Mouse (Mus musculus): ENCODE data around the gene Flnc.

The Flnc gene

DNA sequence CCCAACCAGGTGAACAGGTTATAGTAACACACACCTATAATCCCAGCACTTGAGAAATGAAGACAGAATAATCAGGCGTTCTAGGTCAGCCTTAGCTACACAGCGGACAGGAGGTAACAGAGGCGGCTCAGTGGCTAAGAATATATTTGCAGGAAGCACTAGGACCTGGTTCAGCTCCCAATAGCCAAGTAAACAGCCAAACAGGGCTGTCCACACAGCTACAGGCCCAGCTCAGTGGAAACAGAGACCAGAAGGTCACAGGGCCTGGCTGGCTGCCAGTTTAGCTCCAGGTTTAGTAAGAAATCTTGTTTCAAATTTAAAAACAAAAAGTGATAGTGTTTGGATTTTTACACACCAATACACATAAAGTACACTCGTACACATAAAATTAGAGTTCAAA is 61.0 kb downstream of the Flnc start:
- no peak for DNase-seq

DNA sequence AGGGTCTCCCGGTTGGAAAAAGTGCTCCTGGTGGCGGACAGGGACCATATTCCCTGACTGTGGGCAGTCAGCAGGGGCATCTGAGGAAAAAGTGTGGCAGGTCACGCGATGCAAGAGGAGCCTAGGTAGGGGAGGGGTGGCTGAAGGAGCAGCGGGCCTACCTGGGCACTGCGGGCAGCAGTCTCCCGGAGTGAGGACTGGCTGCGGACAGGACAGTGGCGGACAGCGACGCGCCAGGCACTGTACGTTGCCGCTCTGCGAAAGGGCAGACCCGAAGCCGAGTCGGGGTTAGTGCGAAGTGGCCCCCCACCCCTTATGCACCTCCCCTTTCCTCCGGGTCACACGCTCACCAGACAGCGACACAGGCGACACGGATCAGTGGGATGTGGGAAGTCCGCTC is 63.2 kb downstream of the Flnc start:
- no peak for DNase-seq

DNA sequence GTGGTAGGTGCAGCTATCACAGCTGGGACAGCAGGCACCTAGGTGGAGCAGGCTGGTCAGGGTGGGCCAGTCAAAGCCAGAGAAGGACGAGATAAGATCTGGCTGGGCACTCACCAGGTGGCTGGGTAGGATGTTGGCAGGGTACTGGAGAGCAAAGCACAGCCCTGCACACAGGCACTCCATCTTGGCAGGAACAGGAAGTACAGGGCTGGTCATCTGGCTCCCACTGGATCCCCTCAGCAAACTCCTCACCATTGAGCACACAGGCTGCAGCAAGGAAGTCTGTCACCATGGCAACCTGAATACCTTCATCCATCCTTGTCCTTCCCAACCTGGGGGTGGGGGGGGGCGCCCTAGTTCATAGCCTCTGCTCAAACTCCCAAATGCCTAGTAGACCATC is 64.7 kb downstream of the Flnc start:
- DNase-seq = no peak

DNA sequence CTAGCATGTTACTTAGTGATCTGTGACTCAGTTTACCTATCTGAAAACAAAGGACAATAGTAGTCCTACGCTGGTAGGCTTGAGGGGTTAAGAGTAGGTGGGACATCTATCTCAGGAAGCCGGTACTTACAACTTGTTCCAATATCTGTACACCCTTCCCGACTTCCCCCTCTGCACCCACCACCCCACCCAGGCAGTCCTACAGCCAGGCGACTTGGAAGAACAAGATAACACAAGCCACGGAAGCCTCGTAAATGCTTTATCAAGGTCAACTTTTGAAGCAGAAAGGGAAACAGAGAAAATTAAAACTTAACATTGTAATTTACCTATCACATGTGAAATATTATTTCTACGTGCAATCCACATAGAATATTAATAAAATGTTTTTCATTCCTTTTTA is 67.1 kb downstream of the Flnc start:
- no peak for DNase-seq

DNA sequence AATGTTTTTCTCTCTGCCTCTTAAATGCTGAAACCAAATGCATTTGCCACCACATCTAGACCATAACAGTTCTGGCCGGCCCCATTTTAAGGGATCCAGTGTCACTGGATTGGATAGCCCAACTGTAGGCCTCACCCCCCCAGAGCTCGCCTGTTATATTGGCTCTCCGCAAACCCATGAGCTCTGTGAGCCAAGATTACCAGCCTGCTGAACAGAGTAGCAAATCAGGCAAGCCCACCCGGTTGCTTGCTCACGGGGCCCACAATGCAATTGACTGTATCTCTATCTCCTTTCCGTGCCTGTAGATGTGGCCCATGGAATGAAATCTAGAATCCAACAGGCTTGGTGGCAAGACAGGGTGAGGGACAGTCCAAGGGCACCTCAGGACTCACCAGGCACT is 67.8 kb downstream of the Flnc start:
- DNase-seq = no peak

DNA sequence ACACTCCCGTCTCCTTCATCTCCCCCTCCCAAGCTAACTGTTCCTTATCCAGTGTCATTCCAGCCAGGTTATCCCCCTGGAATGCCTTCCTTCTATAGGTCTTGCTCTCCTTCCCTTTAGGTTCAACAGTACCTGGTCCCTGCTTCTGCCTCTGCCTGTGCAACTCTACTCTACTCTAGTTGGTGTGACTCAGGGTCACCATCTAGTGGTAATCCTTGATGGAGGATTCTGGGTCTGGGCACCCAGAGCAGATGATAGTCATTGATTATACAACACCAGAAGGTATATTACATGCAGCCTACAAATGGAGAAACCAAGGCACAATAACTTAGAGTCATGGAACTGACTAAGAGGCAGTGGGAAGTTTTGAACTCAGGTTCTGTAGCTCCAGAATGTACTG is 68.5 kb downstream of the Flnc start:
- DNase-seq = no peak

DNA sequence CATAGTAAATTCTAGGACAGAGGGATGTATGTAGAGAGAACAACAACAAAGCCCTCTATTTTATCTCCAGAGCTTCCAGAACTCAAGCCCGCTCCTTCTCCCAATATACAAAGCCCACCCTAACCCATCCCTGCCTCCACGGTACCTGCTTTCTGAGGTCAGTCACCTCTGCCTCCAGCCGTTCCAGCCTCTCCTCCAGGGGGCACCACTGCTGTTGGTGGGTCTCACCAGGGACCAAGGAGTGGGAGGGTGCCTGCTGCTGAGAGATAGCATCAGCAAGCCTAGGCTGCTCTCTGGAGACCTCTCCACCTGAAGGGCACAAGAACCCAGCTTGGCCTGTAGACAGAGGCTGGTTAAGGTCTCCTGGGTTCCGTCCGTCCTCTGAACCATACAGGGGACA is 72.4 kb downstream of the Flnc start:
- no peak for DNase-seq

DNA sequence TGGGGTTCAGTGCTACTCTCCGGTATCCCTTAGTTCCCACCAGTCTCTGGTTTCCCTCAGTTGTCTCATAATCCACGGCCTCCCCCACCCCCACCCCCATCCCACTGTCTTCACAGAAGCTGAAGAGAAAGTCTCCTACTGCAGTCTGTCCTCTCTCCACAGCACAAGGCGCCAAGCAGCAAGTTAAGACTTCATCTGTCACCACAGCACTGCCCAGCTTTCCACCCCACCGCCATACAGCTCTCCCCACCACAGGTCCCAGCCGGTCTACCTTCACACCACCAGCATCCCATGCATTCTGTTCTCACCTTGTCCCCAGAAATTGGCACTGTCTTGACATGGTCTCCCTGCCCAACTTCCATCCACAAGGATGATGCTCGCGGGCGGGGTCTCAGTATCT is 73.8 kb downstream of the Flnc start:
- no peak for DNase-seq

DNA sequence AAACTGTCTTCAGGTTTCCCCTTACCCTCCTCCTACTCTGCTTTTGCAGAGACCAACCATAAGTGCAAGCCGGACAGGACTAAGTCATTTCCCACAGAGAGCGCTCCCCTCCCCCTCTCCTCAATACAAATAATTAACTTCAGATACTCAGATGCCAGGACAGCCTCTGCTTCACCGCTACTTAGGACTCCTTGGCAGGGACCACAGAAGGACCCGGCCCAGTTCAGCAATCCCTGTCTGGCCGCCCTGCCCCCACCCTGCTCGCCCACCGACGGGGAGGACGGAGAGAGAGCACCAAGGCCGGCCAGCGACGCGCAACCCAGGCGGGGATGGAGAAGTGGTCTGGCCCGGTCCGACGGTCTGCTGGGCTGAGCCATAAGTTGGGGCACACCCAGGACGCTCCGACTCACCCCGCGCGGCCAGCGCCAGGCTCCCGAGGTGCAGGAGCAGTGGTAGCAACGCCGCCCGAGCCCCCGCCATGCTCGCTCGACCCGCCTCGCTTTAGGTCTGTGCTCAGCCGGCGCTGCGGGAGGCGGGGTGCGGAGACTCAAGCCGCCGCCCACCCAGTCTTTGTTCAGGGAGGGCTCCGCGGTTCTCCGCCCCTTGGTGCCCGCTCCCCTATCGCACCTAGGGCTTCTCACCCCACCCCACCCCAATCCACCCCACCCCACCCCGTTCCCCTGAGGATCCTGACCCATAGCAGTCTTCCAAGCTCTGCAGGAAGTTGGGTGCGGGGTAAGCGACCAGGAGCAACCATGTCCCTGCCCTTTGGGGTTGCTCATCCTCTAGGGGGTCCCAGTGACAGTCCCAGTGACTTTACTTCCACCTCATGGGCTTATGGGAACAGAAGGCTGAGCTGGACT is 74.6 kb downstream of the Flnc start, which contains the start of gene Kcp:
TSS of gene Kcp (minus strand) at position 506 of the 863 bp plus-strand sequence.
- DNase-seq = no peak

DNA sequence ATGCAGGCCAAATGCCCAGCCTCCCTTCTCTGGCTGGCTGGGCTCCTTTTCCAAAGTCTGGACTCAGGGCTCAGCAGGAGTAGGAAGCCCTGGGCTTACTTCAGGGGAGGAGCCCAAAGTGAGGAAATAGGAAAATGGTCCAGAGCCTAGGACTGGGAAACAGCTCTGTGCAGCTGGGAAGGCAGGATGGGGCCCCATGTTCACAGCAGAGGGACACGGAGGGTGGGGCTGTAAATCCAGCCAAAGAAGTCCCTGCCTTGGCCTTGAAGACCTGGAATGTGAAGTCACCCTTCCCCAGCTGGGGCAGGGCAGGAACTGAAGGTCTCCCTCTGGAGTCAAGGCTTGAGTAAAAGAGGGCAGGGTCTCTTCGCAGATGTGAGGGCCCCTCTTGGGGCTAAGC is 76.0 kb downstream of the Flnc start:
- no peak for DNase-seq

All from cerebellum, adult 11-12 months (tissue).